ENCODE assay signal across 32 mouse cellular contexts in genomic region chr9:70044865-70045264, GRCm38 (mm10). TPM values are rescaled to one million over a fixed set of nuclear protein-coding genes. Genes with fewer than 3 reads are reported as not detected.
DNase-seq lines count a peak whose midpoint lies in the region; ATAC-seq and TF ChIP-seq lines count a peak whose summit lies in the region.
"Had no signal": no experiment of that assay in that cellular context is flagged by ENCODE, and none has a peak within 500 bp of the region (broad histone marks: within the 10 kb centered on the region; RNA-seq: fewer than 3 reads in every experiment).

No protein-coding gene starts in this region.

- WGBS in liver, embryonic 13.5 days (ENCODE audit: insufficient replicate concordance): 19% methylated on average over 2 of the region's 2 CpGs
- WGBS in liver, embryonic 16.5 days (ENCODE audit: insufficient replicate concordance): 34% methylated on average over 2 of the region's 2 CpGs
- WGBS in midbrain, embryonic 15.5 days: 86% methylated on average over 2 of the region's 2 CpGs
- 51% methylated on average over 2 of the region's 2 CpGs for WGBS in intestine, embryonic 15.5 days

- no peak for DNase-seq in MEL (ENCODE audit: low read depth, low spot score)
- no peak for DNase-seq in liver, embryonic 13.5 days
- DNase-seq in cerebellum, adult 18-20 months: no peak
- DNase-seq: adrenal gland, postnatal 10 days; adrenal gland, postnatal 36 days; cerebellum, adult 2 months; cerebellum, adult 9-11 months; cerebellum, postnatal 25 days; embryo, embryonic 11 days; gastrocnemius, adult 2 months; gastrocnemius, postnatal 14 days; heart, adult 18-20 months; heart, postnatal 10 days; heart, postnatal 36 days had no signal

- H3K36me3 ChIP-seq in MEL (ENCODE audit: control insufficient read depth in 1 of 2, insufficient read depth in 2 of 2, low read length in 2 of 2): peaks cover 0 to 7% of the 10 kb centered on the region in 2 experiments; a peak in 2 of 4 replicates
- no peaks in the 10 kb centered on the region for H3K36me3 ChIP-seq in liver, embryonic 13.5 days
- H3K36me3 ChIP-seq in liver, embryonic 16.5 days (ENCODE audit: control insufficient read depth, insufficient read depth): no peaks in the 10 kb centered on the region
- no peaks in the 10 kb centered on the region for H3K36me3 ChIP-seq in midbrain, embryonic 15.5 days (replicated peaks)
- H3K36me3 ChIP-seq in intestine, embryonic 15.5 days: no peaks in the 10 kb centered on the region
- H3K36me3 ChIP-seq: forebrain, embryonic 10.5 days; heart, embryonic 12.5 days; heart, embryonic 15.5 days; hindbrain, embryonic 10.5 days; hindbrain, embryonic 13.5 days had no signal

- no peak for TF ChIP-seq POLR2A in MEL (IDR thresholded peaks at IDR 0.05; ENCODE audit: control insufficient read depth in 1 of 2, insufficient read depth in 1 of 2, low read depth in 1 of 2, low read length in 2 of 2, poor library complexity in 1 of 2)

- TF ChIP-seq CTCF in MEL (IDR thresholded peaks at IDR 0.05 in 2 of 3, conservative IDR thresholded peaks at IDR 0.05 in 1 of 3; ENCODE audit: control insufficient read depth in 1 of 3, insufficient read depth in 1 of 3, low read depth in 2 of 3, low read length in 3 of 3, poor library complexity in 1 of 3, severe bottlenecking in 1 of 3): no peak

- TF ChIP-seq EP300 in MEL (IDR thresholded peaks at IDR 0.05; ENCODE audit: low read depth in 1 of 2, low read length in 2 of 2): 0 out of 4 replicates have a peak, but pooled peaks of 1 of the 2 experiments have one; percentile 25

- no peaks in the 10 kb centered on the region for H3K9me3 ChIP-seq in MEL (replicated peaks; ENCODE audit: insufficient read depth, low read length)
- H3K9me3 ChIP-seq in liver, embryonic 13.5 days (replicated peaks): no peaks in the 10 kb centered on the region
- H3K9me3 ChIP-seq in liver, embryonic 16.5 days (replicated peaks; ENCODE audit: control insufficient read depth, low read length): no peaks in the 10 kb centered on the region
- no peaks in the 10 kb centered on the region for H3K9me3 ChIP-seq in midbrain, embryonic 15.5 days
- H3K9me3 ChIP-seq in intestine, embryonic 15.5 days: no peaks in the 10 kb centered on the region
- H3K9me3 ChIP-seq: forebrain, embryonic 10.5 days; forebrain, embryonic 13.5 days; heart, embryonic 12.5 days; heart, embryonic 15.5 days; hindbrain, embryonic 10.5 days; hindbrain, embryonic 13.5 days had no signal

- ATAC-seq in liver, embryonic 13.5 days (ENCODE audit: low read depth): peak; percentile 82
- peak; percentile 72 for ATAC-seq in liver, embryonic 16.5 days (ENCODE audit: low read depth)
- ATAC-seq in megakaryocyte-erythroid progenitor cell, adult 5-6 weeks (replicated peaks; ENCODE audit: low FRiP score, low TSS enrichment, poor library complexity, severe bottlenecking): peak; percentile 81
- ATAC-seq in midbrain, embryonic 15.5 days (replicated peaks): no peak
- ATAC-seq in intestine, embryonic 15.5 days: no peak
- ATAC-seq: CD4-positive, CD25-positive, alpha-beta regulatory T cell, adult 4 months; forebrain, embryonic 13.5 days; forebrain, embryonic 16.5 days; hindbrain, embryonic 16.5 days; Patski had no signal

- no peak overlapping the region for H3K4me3 ChIP-seq in MEL (ENCODE audit: control insufficient read depth in 1 of 2, insufficient read depth in 1 of 2, low read depth in 2 of 2, low read length in 2 of 2)
- H3K4me3 ChIP-seq in liver, embryonic 13.5 days (replicated peaks): no peak overlapping the region
- H3K4me3 ChIP-seq in liver, embryonic 16.5 days (ENCODE audit: low read depth, low read length): no peak overlapping the region
- H3K4me3 ChIP-seq in midbrain, embryonic 15.5 days: no peak overlapping the region
- no peak overlapping the region for H3K4me3 ChIP-seq in intestine, embryonic 15.5 days (replicated peaks)
- H3K4me3 ChIP-seq: forebrain, embryonic 10.5 days; forebrain, embryonic 13.5 days; gastrocnemius, adult 2 months; heart, embryonic 12.5 days; heart, embryonic 15.5 days; hindbrain, embryonic 10.5 days; hindbrain, embryonic 13.5 days had no signal

- H3K27ac ChIP-seq in MEL (ENCODE audit: control insufficient read depth, low read depth, low read length): no peak overlapping the region
- H3K27ac ChIP-seq in liver, embryonic 13.5 days: peak overlapping the region; percentile 67
- H3K27ac ChIP-seq in liver, embryonic 16.5 days (ENCODE audit: low read length): peak overlapping the region; percentile 56; the same call in 1 of the 2 replicates
- no peak overlapping the region for H3K27ac ChIP-seq in midbrain, embryonic 15.5 days
- H3K27ac ChIP-seq in intestine, embryonic 15.5 days: no peak overlapping the region
- H3K27ac ChIP-seq: forebrain, embryonic 10.5 days; forebrain, embryonic 13.5 days; gastrocnemius, adult 2 months; heart, embryonic 15.5 days; hindbrain, embryonic 10.5 days; hindbrain, embryonic 13.5 days had no signal

- H3K27me3 ChIP-seq in MEL (ENCODE audit: control insufficient read depth in 1 of 2, insufficient read depth in 2 of 2, low read length in 2 of 2): no peaks in the 10 kb centered on the region
- H3K27me3 ChIP-seq in liver, embryonic 13.5 days: no peaks in the 10 kb centered on the region
- no peaks in the 10 kb centered on the region; the same call in 1 of the 2 replicates for H3K27me3 ChIP-seq in liver, embryonic 16.5 days (ENCODE audit: control insufficient read depth, insufficient read depth, low read depth, low read length)
- H3K27me3 ChIP-seq in midbrain, embryonic 15.5 days (replicated peaks): no peaks in the 10 kb centered on the region
- H3K27me3 ChIP-seq in intestine, embryonic 15.5 days (replicated peaks): no peaks in the 10 kb centered on the region
- H3K27me3 ChIP-seq: forebrain, embryonic 13.5 days; heart, embryonic 12.5 days; heart, embryonic 15.5 days; hindbrain, embryonic 13.5 days; Patski had no signal

- H3K4me2 ChIP-seq in liver, embryonic 13.5 days: no peak overlapping the region
- no peak overlapping the region; the same call in 1 of the 2 replicates for H3K4me2 ChIP-seq in liver, embryonic 16.5 days (ENCODE audit: low read depth, low read length)
- H3K4me2 ChIP-seq in midbrain, embryonic 15.5 days: no peak overlapping the region
- H3K4me2 ChIP-seq in intestine, embryonic 15.5 days (replicated peaks): no peak overlapping the region
- H3K4me2 ChIP-seq: forebrain, embryonic 13.5 days; heart, embryonic 12.5 days; heart, embryonic 15.5 days; hindbrain, embryonic 13.5 days had no signal

- no peak overlapping the region for H3K9ac ChIP-seq in MEL (ENCODE audit: control insufficient read depth, low read depth, low read length, poor library complexity, severe bottlenecking)
- H3K9ac ChIP-seq in liver, embryonic 13.5 days: 0 out of 2 replicates have a peak overlapping the region, but pooled peaks have one; percentile 30
- H3K9ac ChIP-seq in liver, embryonic 16.5 days (ENCODE audit: low read depth, low read length): no peak overlapping the region
- H3K9ac ChIP-seq in midbrain, embryonic 15.5 days: no peak overlapping the region
- H3K9ac ChIP-seq in intestine, embryonic 15.5 days: no peak overlapping the region
- H3K9ac ChIP-seq: forebrain, embryonic 13.5 days; heart, embryonic 12.5 days; heart, embryonic 15.5 days; hindbrain, embryonic 13.5 days had no signal

- H3K4me1 ChIP-seq in MEL (ENCODE audit: control insufficient read depth in 1 of 2, insufficient read depth in 2 of 2, low read length in 2 of 2): peaks cover 0 to 14% of the 10 kb centered on the region in 2 experiments; a peak in 3 of 4 replicates
- peaks cover 45% of the 10 kb centered on the region for H3K4me1 ChIP-seq in liver, embryonic 13.5 days (replicated peaks)
- peaks cover 26% of the 10 kb centered on the region for H3K4me1 ChIP-seq in liver, embryonic 16.5 days (ENCODE audit: control insufficient read depth, low read depth, low read length)
- 0 out of 2 replicates have a peak, but pooled peaks cover 6% of the 10 kb centered on the region for H3K4me1 ChIP-seq in midbrain, embryonic 15.5 days
- peaks cover 21% of the 10 kb centered on the region for H3K4me1 ChIP-seq in intestine, embryonic 15.5 days (replicated peaks)
- H3K4me1 ChIP-seq: forebrain, embryonic 13.5 days; hindbrain, embryonic 13.5 days had no signal

- no peak for TF ChIP-seq RAD21 in MEL (IDR thresholded peaks at IDR 0.05; ENCODE audit: low read depth, low read length)

- no peaks in the 10 kb centered on the region for H3K79me2 ChIP-seq in MEL (ENCODE audit: control insufficient read depth, insufficient read depth, low read length, poor library complexity)

RNA-seq across cellular contexts. Expression of gene Gcnt3, which starts 7.0 kb away (rescaled TPM):
- total RNA-seq in MEL (2012; rRNA removed): not detected in 2 replicates
- not detected for polyA plus RNA-seq in MEL (2012; ENCODE audit: insufficient read depth in 1 of 2, insufficient read length in 2 of 2, low read depth in 1 of 2, low replicate concordance in 2 of 2, missing spikeins in 1 of 2)
- 0.09 TPM in 1 of 2 replicates, not detected in the other for polyA plus RNA-seq in liver, embryonic 13.5 days (2015; fragmentation: Nextera tagmentation; extraction: Ambion mirVana)
- 0.07 TPM in 1 of 2 replicates, not detected in the other for polyA plus RNA-seq in liver, embryonic 16.5 days (2015; fragmentation: Nextera tagmentation; extraction: Ambion mirVana)
- not detected in 2 replicates for total RNA-seq in megakaryocyte-erythroid progenitor cell, adult 5-6 weeks (2014; fragmentation: Nextera tagmentation)
- not detected in 2 replicates for total RNA-seq in megakaryocyte-erythroid progenitor cell, adult 5-6 weeks (2017)
- polyA plus RNA-seq in midbrain, embryonic 15.5 days (2015; fragmentation: Nextera tagmentation; extraction: Ambion mirVana): not detected in 2 replicates
- 8.3 and 8.9 TPM in 2 replicates for polyA plus RNA-seq in intestine, embryonic 15.5 days (2015; fragmentation: Nextera tagmentation; extraction: Ambion mirVana)
- total RNA-seq: adrenal gland, adult 18-20 months; adrenal gland, postnatal 10 days; adrenal gland, postnatal 36 days; gastrocnemius, adult 2 months; gastrocnemius, postnatal 14 days; gastrocnemius, postnatal 4 days; heart, adult 18-20 months; heart, postnatal 10 days; heart, postnatal 36 days had no signal
- polyA plus RNA-seq: CD4-positive, CD25-positive, alpha-beta regulatory T cell, adult 4 months; cerebellum, adult 2 months; cortical plate, adult 2 months; embryonic facial prominence, embryonic 11.5 days; forebrain, embryonic 10.5 days; forebrain, embryonic 13.5 days; forebrain, embryonic 16.5 days; heart, embryonic 12.5 days; heart, embryonic 15.5 days; hindbrain, embryonic 10.5 days; hindbrain, embryonic 13.5 days; hindbrain, embryonic 16.5 days had no signal

RNA-seq across cellular contexts. Expression of gene Gtf2a2, which starts 32.5 kb away (rescaled TPM):
- 62.4 and 75.8 TPM in 2 replicates for total RNA-seq in MEL (2012; rRNA removed)
- polyA plus RNA-seq in MEL (2012; ENCODE audit: insufficient read depth in 1 of 2, insufficient read length in 2 of 2, low read depth in 1 of 2, low replicate concordance in 2 of 2, missing spikeins in 1 of 2): 10 to 100 TPM in 1 of 2 experiments, not detected in 1; 74.9 TPM
- 159 and 169 TPM in 2 replicates for polyA plus RNA-seq in liver, embryonic 13.5 days (2015; fragmentation: Nextera tagmentation; extraction: Ambion mirVana)
- polyA plus RNA-seq in liver, embryonic 16.5 days (2015; fragmentation: Nextera tagmentation; extraction: Ambion mirVana): 106 and 113 TPM in 2 replicates
- 167 and 177 TPM in 2 replicates for total RNA-seq in megakaryocyte-erythroid progenitor cell, adult 5-6 weeks (2014; fragmentation: Nextera tagmentation)
- 127 and 209 TPM in 2 replicates for total RNA-seq in megakaryocyte-erythroid progenitor cell, adult 5-6 weeks (2017)
- polyA plus RNA-seq in midbrain, embryonic 15.5 days (2015; fragmentation: Nextera tagmentation; extraction: Ambion mirVana): 172 and 177 TPM in 2 replicates
- 177 and 182 TPM in 2 replicates for polyA plus RNA-seq in intestine, embryonic 15.5 days (2015; fragmentation: Nextera tagmentation; extraction: Ambion mirVana)

RNA-seq across cellular contexts. Expression of gene Bnip2, which starts 55.6 kb away (rescaled TPM):
- 41.9 and 49.7 TPM in 2 replicates for total RNA-seq in MEL (2012; rRNA removed)
- polyA plus RNA-seq in MEL (2012; ENCODE audit: insufficient read depth in 1 of 2, insufficient read length in 2 of 2, low read depth in 1 of 2, low replicate concordance in 2 of 2, missing spikeins in 1 of 2): 10 to 100 TPM in 1 of 2 experiments, not detected in 1; 57.2 TPM
- polyA plus RNA-seq in liver, embryonic 13.5 days (2015; fragmentation: Nextera tagmentation; extraction: Ambion mirVana): 51.4 and 55.3 TPM in 2 replicates
- polyA plus RNA-seq in liver, embryonic 16.5 days (2015; fragmentation: Nextera tagmentation; extraction: Ambion mirVana): 42.3 and 43.3 TPM in 2 replicates
- total RNA-seq in megakaryocyte-erythroid progenitor cell, adult 5-6 weeks (2014; fragmentation: Nextera tagmentation): 50.1 and 67.6 TPM in 2 replicates
- 125 and 126 TPM in 2 replicates for total RNA-seq in megakaryocyte-erythroid progenitor cell, adult 5-6 weeks (2017)
- 73.8 and 78.7 TPM in 2 replicates for polyA plus RNA-seq in midbrain, embryonic 15.5 days (2015; fragmentation: Nextera tagmentation; extraction: Ambion mirVana)
- 67.0 and 72.1 TPM in 2 replicates for polyA plus RNA-seq in intestine, embryonic 15.5 days (2015; fragmentation: Nextera tagmentation; extraction: Ambion mirVana)

Comparison
In these comparisons a context has a peak if more than half of its experiments do, and no peak if none do; other contexts are left out.
1. H3K27ac ChIP-seq: peak in liver, embryonic 13.5 days (single experiment) and liver, embryonic 16.5 days (single experiment); none in MEL (single experiment), midbrain, embryonic 15.5 days (single experiment) and intestine, embryonic 15.5 days (single experiment).
2. ATAC-seq: peak in liver, embryonic 13.5 days (single experiment), liver, embryonic 16.5 days (single experiment) and megakaryocyte-erythroid progenitor cell, adult 5-6 weeks (single experiment); none in midbrain, embryonic 15.5 days (single experiment) and intestine, embryonic 15.5 days (single experiment).